Mouse (Mus musculus): ENCODE results near the gene Ppp1r1c.

Gene Ppp1r1c

DNA sequence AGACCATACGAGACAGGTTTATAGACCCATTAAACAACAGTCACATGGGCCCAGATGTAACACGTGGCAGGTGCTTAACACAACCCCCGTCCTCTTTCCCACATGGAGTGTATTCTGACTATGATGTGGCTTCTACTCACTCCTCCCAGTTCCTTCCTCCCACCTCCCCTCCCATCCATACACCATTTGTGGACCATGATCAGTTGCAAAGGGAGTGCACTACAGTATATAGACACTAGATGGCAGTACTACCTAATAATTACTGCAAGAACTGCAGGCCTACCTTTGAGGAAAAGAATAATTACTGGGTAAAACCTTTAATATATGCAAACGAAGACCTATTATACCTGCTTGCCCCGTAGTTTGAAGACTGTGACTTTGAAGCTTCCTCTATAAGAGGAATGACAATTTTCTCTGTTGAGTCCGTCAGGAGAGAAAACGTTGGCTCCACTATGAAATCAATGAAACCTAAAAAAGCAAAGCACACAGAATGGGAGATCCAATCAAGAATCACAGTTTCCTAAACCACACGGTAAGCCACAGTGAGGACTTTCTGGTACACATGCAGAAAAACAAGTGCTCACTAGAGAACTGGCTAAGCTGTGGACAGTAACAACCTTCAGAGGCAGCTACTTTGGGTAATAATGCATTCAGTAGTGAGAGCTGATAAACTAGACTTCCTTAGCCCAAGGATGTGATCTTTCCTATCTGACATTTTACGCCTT, 157.9 kb downstream of the Ppp1r1c start:
- DNase-seq (ENCODE audit: low spot score), result peak; percentile 78
